Mouse (Mus musculus): ENCODE results near the gene Taf3.

The Taf3 gene

DNA sequence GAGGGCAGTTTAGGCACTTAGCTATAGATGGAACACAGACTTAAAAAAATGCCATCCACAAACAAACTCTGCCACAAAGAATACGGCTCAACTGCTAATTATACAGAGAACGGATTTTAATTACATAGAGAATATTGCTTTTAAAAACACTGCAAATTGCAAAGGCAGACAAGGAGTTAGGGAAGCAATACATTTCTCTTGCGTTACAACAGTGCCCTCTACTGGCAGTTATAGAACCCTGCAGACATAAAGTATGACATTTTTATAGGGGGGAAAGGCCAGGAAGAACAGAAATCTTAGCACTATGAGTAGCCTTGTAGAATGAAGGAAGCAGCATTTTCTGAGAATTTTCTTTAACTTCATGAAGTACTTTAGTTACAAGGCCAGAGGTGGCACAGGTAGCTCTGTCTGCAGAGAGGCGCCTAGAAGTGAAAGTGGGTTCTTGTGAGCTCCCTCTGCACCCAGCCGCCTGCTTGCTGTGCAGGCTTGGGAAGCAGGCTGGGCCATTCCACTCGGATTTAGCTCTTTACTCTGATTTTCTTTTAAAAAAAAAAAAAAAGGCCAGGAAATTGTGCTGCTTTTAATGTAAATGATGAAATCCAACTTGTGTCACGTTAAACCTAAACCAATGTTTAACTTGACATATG, 38.0 kb downstream of the Taf3 start:
- peak; percentile 37 to 59 for DNase-seq

DNA sequence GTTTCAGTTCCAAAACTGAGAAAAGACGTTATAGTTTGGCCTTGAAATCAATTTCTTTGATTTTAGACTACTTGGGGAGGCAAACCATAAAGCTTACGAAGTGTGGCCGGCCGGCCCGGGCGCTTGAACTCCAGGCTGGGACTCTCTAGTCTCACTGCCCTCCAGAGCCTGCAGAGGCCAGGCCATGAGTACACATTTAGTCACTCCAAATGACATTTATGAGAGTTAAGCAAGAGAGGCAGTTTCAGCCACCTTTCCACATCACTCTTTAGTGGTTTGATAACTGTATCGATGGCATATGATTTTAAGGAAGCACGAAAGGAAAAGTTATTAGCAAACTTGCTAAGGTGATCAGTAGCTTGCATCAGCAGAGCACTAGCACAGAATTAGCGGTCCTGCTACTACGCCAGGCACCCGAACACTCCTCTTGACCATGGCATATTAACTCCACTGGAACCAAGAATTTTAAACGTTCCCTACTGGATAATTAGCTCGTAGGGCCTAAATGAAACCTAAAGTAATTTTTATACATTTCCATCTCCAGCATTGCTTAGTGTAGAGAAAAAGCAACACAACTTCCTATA, 38.6 kb downstream of the Taf3 start:
- DNase-seq, result no peak

DNA sequence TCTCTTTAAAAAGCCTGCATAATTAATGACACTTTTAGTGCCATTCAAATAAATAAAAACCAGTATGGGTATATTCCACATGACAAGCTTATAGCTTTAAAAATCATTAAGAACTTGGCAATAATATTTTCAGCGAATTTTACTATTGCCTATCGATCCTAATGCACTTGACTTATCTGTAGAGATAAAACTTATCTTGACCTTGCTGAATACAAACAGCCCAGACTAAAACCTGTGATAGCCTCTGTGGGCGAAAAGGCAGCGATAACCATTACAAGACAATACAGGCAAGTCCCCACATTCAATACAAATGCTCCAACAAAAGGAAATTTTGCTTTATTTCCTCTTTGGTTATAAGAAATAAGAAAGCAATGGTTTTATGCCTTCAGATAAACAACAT, 39.8 kb downstream of the Taf3 start:
- DNase-seq, result no peak

DNA sequence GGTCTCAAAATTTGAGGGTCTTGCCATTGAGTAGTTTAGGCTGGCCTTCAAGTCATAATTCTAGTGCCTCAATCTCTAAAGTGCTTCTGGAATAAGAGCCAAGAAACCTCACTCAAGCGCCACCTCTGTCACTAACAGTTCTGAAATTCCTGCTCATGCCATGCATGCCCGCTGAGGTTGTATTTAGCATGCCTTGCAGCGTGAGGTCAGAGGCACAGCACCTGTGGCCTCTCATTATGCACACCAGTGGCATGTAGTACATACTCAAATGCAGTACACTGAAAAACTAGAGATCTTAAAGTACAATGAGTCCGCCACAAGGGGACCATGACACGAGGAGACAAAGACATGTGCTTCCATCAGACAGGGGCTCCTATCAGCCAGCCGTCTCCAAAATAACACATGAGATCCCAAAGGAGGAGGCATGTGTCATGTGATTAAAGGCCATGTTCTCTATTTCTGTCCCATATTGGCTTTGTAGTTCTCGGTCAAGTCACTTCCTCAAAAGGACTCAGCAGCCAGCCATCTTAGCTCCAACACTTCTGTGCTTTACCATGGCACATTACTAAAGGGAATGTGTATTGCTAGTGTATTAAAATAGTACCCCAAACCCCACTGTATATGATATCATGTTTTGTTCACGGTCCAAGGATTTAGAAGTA, 43.3 kb downstream of the Taf3 start:
- DNase-seq, result no peak

DNA sequence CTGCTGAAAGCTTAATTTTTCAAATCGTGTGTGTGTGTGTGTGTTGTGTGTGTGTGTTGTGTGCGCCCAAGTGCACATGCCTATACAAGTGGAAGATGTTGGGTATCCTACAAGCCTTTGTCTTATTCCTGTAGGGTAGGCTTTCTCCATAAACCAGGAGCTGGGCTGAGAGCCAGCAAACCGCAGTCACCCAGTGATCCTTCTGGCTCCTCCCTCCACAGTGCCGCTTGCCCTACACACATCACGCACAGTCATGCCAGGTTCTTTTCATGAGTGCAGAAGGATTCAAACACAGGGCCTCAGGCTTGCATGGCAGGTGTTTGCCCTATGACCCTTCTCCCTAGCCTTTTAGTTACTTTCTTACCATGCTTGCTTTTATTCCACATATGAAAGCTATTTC, 45.0 kb downstream of the Taf3 start:
- peak; percentile 52 to 53 for DNase-seq

DNA sequence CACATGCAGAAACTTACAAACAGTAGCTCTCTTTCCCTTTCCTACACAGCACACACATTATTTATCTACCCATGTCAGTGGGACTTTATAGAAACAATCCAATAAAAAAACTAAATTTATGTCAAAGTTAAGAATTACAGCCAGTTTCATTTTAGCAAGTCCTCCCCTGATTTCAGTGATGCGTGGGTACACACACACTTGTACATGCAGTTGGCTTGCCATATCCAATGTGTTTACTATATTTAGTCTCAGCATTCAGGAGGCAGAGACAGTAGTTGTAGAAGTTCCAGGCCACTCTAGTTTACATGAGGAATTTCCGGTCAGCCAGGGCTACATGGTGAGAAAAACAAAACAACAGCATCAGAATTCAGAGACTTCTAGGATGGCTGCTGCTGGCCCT, 46.8 kb downstream of the Taf3 start:
- DNase-seq, result no peak

DNA sequence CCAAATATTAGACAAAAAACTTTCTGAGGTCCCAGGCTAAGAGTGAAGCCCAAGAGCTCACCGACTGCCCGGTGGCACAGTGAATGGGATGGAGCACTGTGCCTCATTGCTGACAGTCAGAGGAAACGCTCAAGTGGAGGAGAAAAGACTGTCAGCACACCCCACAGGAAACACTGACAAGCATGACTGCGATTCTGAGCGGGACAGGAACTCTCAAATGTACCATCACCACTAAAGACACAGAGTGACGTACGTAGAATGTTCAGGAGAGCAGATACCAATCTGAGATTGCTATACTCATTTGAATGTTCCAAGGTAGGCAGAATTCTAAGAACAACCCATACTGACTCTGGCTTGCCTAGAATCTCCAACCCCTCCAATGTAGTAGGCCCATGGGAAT, 50.9 kb downstream of the Taf3 start:
- no peak for DNase-seq

DNA sequence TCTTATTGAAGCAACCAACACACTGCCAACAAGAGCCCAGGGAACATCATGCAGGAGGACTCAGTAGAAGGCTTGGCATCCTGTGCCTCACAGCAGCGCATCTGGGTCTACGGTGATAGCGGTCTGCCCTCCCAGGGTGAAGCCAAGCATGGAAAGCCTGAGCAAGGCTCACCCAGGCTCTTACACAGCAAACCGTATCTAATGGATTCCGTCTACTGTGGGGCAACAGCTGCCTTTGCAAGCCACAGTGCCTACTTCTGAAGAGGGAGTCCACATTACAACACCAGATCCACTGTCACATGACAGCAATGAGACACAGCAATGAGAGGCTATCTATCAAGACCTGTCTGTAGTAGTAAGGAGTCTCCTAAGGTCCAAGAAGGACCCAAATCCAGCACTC, 52.3 kb downstream of the Taf3 start:
- no peak for DNase-seq

DNA sequence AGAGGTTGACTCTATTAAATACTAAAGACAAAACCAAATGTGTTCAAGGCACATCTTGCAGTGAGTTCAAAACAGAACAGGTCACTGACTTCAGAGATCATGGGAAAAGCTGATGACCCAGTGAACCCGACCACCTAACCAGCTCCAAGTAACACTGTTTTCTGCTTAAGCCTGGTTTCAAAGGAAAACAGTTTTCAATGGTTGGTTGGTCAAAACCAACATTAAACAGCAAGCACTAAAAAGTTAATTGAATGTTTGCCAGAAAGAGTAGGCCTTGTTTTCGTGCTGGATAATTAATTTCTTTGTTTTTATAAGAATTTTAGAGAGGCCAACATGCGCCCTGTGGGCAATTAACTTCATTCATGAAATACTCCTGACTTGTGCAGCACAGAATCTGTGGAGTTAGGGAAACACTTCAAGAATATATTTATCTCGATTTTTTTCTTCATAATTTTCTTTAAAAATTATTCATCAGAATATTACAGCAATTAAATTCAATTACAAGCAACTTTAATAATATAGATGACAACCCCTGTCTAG, 57.6 kb downstream of the Taf3 start:
- DNase-seq, result no peak

DNA sequence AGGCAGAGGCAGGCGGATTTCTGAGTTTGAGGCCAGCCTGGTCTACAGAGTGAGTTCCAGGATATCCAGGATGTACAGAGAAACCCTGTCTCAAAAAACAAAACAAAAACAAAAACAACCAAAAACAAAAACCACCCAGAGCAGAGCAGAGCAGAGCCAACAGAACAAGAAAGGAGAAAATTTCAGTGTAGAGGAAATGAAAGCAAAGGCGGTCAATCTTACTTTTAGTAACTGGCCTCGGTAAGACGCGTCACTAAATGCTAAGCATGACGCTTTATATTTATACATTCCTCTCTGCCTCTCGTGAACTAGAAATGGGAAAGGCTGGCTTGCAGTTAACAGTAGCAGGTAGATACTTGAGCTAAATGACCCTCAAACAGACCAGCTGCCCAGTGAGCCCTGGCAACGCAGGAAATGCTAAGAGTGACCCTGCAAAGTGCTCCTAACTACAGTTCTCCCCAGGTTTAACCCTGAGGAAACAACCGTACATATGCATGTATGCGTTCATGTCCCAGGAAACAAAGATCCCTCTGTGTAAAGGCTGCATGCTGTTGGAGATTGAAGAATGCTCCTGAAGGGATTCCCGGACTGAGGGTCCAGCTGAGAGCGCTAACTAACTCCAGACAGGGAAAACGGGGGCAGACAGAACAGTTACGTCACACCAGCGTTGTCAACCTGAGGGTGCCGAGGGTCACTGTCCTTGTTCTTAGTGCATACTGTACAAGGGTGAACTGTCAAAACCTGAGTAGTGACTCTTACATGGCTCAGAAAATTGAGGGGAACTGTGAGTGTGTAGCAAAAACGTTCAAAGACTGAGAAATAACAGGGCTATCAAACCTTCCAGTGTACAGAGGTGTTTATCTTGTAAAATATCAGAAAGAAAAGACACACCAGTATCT, 58.5 kb downstream of the Taf3 start:
- no peak for DNase-seq

DNA sequence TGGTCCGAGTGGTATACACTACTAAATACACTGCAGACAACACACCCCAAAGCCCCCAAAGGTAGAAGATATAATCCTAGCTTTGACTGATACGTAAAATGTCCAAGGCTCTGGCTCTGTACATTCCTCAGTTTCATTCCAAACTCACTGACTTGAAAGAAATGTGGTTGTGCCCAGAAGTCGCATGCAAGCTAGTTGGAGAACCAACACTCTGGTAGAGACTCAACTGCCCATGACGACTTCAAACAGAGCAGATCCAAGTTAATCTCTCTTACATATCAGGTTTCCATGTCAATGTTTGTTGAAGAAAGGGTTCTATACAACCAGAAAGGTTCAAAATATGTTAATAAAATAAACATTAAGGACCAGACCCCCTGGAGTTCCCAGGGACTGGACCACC, 60.1 kb downstream of the Taf3 start:
- no peak for DNase-seq

DNA sequence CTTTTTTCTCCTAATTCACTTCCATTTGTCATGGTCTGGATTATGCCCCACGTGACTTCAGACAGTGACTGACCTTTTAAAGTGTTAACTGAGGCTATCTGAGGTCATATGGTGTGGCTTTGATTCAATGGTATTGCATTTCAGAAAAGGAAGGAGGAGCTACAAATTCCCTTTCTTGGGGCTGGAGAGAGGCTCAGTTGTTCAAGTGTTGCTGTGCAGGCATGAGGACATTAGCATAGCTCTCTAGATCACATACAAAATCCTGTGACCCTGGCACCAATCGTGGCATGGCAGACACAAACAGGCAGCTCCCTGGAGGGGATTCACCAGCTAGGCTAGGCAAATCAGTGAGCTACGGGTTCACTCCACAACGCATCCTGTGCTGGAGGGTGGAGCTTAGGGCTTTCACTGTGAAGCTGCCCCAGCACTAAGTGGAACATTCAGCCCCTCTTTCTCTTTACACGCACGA, 62.4 kb downstream of the Taf3 start:
- no peak for DNase-seq

DNA sequence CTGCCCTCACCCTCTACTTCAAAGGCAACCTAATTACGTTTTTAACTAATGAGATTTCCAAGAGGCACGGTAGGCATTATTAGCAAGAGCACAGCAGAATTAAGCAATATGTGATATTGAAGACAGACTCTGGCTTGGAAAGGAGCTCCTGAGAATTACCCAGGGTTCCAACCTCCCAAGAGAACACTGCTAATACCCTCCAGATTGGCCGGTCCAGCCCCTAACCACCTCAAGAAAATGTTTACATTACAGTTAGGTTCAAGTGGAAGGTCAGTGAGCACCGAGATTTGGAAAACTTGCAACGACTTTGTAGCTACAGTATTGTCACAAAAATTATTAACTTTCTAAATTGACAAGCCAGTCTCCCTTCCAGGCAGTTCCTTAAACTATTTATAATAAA, 66.0 kb downstream of the Taf3 start:
- no peak for DNase-seq

DNA sequence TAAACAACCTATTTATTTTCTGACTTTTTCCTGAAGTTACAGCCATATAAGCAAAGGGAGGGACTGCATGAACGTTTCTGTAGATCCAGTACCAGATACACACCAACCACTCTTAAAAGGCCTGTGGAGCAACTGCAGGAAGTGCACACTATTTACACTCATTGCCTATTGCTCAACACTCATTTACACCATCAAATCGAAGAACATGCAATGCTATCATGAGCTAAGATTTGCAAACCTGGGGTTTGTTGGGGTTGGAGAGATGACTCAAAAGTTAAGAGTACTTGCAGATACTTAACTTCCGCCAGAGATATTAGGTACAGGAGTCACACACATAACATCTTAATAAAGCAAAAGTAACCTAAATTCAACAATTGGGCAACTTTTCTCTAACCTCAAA, 76.5 kb downstream of the Taf3 start:
- DNase-seq, result no peak

DNA sequence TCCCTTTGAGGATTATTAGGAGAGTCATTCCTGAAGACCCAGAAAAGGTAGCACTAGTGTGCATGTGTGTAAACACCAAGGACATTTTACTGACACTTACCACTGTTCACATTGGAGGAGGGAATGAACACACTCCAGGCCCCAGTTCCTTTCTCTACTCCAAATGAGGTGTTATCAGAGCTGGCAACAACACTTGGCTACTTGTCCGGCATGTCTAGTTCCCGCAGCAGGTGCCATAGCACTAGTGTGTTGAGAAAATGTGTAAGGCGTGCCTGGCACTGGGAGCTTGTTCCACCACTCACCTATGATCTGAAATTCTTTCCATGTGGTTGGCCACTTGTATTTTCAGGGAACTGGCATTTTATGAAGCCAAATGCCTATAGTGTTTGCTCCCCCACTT, 77.8 kb downstream of the Taf3 start:
- DNase-seq, result peak in 1 of 2 experiments; percentile 22

DNA sequence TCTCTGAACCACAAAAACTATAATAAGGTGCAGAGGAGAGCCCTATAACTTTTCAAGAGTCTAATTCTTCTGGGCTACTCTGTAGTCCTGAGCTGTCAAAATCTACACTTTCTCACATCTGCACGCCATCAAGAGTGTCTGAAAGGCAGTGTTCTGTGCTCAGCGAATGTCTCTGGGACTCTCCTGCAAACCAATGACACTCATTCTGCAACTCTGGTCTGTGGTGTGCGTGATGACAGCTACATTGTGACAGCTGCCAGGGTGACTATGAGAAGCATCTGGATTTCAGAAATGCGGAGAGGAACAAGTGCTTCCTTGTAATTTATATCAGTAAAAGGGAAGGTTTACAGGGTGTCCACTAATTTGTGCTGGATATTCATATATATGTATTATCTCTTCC, 78.2 kb downstream of the Taf3 start:
- DNase-seq, result no peak

DNA sequence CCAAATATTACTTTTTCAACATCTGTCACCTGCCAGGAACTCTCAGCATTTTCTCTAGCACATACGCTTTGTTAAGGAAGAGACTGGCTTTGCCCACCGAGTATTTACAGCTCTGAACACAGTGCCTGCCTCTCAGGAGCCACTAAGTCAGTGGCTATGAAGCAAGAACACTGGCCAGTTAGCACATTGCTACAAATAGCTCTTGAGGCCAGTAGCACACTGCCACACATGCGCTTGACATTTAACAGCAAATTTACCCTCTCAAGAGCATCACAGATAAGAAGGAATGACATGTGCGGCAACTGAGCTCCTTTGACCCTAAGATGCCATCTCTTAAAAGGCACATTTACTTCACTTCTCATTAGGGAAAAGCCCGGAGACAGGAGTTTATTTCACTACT, 78.7 kb downstream of the Taf3 start:
- no peak for DNase-seq

DNA sequence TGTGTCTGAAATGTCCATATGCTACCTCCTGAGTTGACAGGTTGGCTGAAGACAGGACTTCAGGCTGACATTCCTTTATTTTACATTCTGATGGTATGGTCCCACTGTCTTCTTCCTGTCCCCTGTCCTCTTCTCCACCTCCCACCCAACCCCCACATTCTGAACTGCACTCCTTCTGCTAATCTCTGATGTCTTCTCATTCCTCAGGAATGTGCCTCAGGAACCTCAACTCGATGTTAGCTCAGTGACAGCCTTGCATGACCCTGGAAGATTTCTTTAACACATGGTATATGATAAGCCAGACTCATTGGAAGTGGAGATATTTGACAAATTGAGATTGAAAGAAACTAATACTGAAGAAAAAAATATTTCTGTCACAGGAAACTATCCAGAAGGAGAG, 81.8 kb downstream of the Taf3 start:
- no peak for DNase-seq

DNA sequence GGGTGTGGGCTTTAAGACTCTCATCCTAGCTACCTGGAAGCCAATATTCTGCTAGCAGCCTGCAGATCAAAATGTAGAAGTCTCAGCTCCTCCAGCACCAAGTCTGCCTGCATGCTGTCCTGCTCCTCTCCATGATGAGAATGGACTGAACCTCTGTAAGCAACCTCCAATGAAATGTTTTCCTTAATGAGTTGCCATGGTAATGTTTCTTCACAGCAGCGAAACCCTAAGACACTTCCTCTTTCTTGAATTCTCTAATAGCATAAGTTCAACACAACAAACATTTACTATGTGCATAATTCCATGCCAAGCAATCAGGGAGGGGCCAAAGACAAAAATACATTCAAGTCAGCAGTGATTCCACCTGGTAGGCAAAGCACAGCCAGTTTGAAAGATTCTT, 82.8 kb downstream of the Taf3 start:
- no peak for DNase-seq

DNA sequence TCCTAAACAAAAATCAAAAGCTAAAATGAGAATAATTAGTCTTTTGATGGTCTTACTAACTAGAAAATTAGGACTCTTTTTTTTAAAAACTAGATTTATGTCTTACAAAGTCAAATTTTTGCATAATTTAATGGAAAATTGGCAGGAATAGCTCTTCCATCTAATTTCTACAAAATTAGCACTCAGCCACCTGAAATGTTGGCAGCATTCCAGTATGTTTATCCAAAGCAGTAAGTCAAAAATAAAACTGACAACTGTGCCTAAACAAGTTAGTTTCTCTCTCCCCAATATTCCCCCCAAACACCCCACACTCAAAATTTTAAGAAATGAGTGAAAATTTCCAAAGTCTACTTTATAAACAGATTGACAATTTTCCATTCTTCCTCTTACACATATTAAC, 85.5 kb downstream of the Taf3 start:
- DNase-seq, result peak in 1 of 2 experiments; percentile 32

DNA sequence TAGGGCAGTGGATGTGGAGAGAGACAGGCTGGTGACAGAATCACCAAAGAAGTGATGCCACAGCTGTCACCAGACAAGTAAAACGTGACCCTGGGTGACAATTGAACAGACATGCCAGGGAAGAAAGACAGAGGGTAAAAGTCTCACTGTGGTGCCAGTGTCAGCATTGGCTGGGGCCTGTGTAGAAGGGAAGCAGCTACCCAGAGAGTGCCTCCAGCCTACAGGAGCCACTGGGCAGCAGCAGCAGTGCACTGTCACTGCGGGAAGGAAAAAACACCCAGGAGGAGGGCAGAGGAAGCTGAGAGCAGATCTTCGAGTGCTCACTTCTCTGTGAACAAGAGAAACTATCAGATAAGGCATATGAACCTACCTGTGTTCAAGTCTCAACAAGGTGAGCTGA, 86.7 kb downstream of the Taf3 start:
- DNase-seq, result no peak

DNA sequence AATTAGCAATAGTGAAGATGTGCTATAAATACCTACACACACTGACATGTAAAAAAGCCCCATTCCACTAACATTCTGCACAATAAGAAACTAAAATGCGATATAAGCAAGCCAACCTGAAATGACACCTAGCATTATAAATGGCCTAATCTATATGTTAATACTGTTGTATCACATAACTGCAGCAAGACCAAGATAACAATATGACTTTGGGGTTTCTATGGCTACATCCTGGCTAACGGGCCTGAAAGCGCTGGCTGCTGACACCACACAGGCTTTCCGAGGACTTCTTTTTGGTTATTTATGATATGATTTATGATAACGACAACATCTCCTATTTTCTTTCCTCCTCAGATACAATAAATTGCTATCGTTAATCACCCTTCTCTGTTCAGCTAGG, 90.4 kb downstream of the Taf3 start:
- no peak for DNase-seq

DNA sequence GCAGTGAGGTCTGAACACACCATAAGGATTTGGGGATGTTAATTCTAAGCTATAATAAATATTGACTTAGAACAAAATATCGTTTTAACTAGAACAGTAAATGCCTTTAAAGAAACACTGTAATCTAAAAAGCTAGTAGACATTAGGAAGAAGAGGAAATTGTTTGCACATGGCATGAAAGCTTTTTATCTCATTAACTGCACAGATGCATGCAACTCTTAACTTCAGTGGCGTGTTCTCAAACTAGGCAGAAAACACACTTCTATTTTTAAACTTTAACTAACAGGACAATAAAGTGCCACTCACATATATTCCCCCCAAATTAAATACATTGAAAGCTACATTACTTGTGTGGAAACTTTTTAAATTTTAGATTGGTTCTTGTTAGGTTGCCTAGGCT, 91.8 kb downstream of the Taf3 start:
- no peak for DNase-seq

Data from cerebellum, postnatal 14 days (tissue).